Mouse (Mus musculus): Measurements from ENCODE around the gene Tex21. TPM values are rescaled to one million over a fixed set of nuclear protein-coding genes. Genes with fewer than 3 reads are reported as not detected.

The Tex21 gene
- total and polyA plus RNA-seq, 3 experiments: 4.4 to 6.7 TPM; not detected in 1

- TF ChIP-seq USF2 (IDR thresholded peaks at IDR 0.05; ENCODE audit: borderline replicate concordance in 1 of 2, insufficient read depth in 1 of 2, low read depth in 1 of 2, low read length in 2 of 2): no peak
Measured at GRCm38 (mm10) chr12:76182831-76183230, 63.7 kb downstream of the Tex21 start (continued).

- peaks cover 8 to 18% of the 10 kb centered on the region in 2 experiments for H3K4me1 ChIP-seq (ENCODE audit: control insufficient read depth in 1 of 2, insufficient read depth in 2 of 2, low read length in 2 of 2)
- H3K27ac ChIP-seq (ENCODE audit: control insufficient read depth, low read depth, low read length): no peak overlapping the region
- no peak overlapping the region for H3K9ac ChIP-seq (ENCODE audit: control insufficient read depth, low read depth, low read length, poor library complexity, severe bottlenecking)
- DNase-seq (ENCODE audit: low read depth, low spot score): peak; percentile 55
- no peaks in the 10 kb centered on the region for H3K9me3 ChIP-seq (replicated peaks; ENCODE audit: insufficient read depth, low read length)
- H3K4me3 ChIP-seq (ENCODE audit: control insufficient read depth in 1 of 2, insufficient read depth in 1 of 2, low read depth in 2 of 2, low read length in 2 of 2): no peak overlapping the region
- no peak for TF ChIP-seq MAX (IDR thresholded peaks at IDR 0.05; ENCODE audit: low read length)
- TF ChIP-seq ZKSCAN1 (IDR thresholded peaks at IDR 0.05; ENCODE audit: low read depth, low read length): no peak
- no peak for TF ChIP-seq HCFC1 (IDR thresholded peaks at IDR 0.05; ENCODE audit: low read depth, low read length)
- peak; percentile 47; the same call in 1 of the 2 replicates for TF ChIP-seq ETS1 (IDR thresholded peaks at IDR 0.05; ENCODE audit: low read depth, low read length)
- no peak for TF ChIP-seq RAD21 (IDR thresholded peaks at IDR 0.05; ENCODE audit: low read depth, low read length)
- no peak for TF ChIP-seq USF2 (IDR thresholded peaks at IDR 0.05; ENCODE audit: borderline replicate concordance in 1 of 2, insufficient read depth in 1 of 2, low read depth in 1 of 2, low read length in 2 of 2)
- peak; percentile 45; the same call in 1 of the 2 replicates for TF ChIP-seq GATA1 (IDR thresholded peaks at IDR 0.05; ENCODE audit: low read depth, low read length)
- no peak for TF ChIP-seq CHD2 (IDR thresholded peaks at IDR 0.05; ENCODE audit: low read length)
- no peak for TF ChIP-seq MYC (IDR thresholded peaks at IDR 0.05; ENCODE audit: low read depth, low read length)
- TF ChIP-seq EP300 (IDR thresholded peaks at IDR 0.05; ENCODE audit: low read depth in 1 of 2, low read length in 2 of 2): peak; percentile 58 to 67
- no peak for TF ChIP-seq SMC3 (IDR thresholded peaks at IDR 0.05; ENCODE audit: low read depth, low read length)
- no peak for TF ChIP-seq BHLHE40 (IDR thresholded peaks at IDR 0.05; ENCODE audit: borderline replicate concordance, low read depth, low read length)
- TF ChIP-seq MXI1 (IDR thresholded peaks at IDR 0.05; ENCODE audit: low read depth, low read length): no peak
- no peak for TF ChIP-seq USF1 (IDR thresholded peaks at IDR 0.05; ENCODE audit: low read depth, low read length)
- TF ChIP-seq POLR2AphosphoS2 (IDR thresholded peaks at IDR 0.05; ENCODE audit: low read length): no peak
- no peak for TF ChIP-seq ELF1 (IDR thresholded peaks at IDR 0.05; ENCODE audit: low read depth, low read length)
- no peak for TF ChIP-seq POLR2AphosphoS5 (IDR thresholded peaks at IDR 0.05; ENCODE audit: borderline replicate concordance, low read depth, low read length)
- no peak for TF ChIP-seq ZNF384 (IDR thresholded peaks at IDR 0.05; ENCODE audit: low read depth, low read length)
- TF ChIP-seq TAL1 (IDR thresholded peaks at IDR 0.05; ENCODE audit: low read length): peak; percentile 48
- peak; percentile 30; the same call in 1 of the 2 replicates for TF ChIP-seq TCF12 (IDR thresholded peaks at IDR 0.05; ENCODE audit: low read depth, low read length)
- H3K36me3 ChIP-seq (ENCODE audit: control insufficient read depth in 1 of 2, insufficient read depth in 2 of 2, low read length in 2 of 2): peaks cover 0 to 18% of the 10 kb centered on the region in 2 experiments; a peak in 2 of 4 replicates
- H3K79me2 ChIP-seq (ENCODE audit: control insufficient read depth, insufficient read depth, low read length, poor library complexity): no peaks in the 10 kb centered on the region
- peaks cover 0 to under 1% of the 10 kb centered on the region in 2 experiments; a peak in 1 of 4 replicates for H3K27me3 ChIP-seq (ENCODE audit: control insufficient read depth in 1 of 2, insufficient read depth in 2 of 2, low read length in 2 of 2)
Measured at GRCm38 (mm10) chr12:76181471-76181870, 65.1 kb downstream of the Tex21 start.

Measured in MEL (cell line).